Mouse (Mus musculus) midbrain, embryonic 14.5 days (tissue): ENCODE data around the gene Sbf2. TPM values are rescaled to one million over a fixed set of nuclear protein-coding genes. Genes with fewer than 3 reads are reported as not detected.

Source experiments
- ATAC-seq: fragments of 200-750 bp; cut with Nextera tagmentation; 2 replicates; pipeline ENCODE4 v1.8.0; 2017; ENCODE audit warnings: moderate number of reproducible peaks, moderate library complexity; ENCODE audit not compliant: low FRiP score, low TSS enrichment
- DNase-seq: peaks from one replicate; pipeline ENCODE4 v3.0.0-alpha.2; 2015
- H3K27ac ChIP-seq: fragments of 300-500 bp; sonication (generic); replicated peaks from 2 replicates; pipeline ENCODE4 v1.5.1; 2014; ENCODE audit warnings: mild to moderate bottlenecking, low read depth, low read length, moderate library complexity
- H3K27me3 ChIP-seq: fragments of 300-500 bp; sonication (generic); 2 replicates; pipeline ENCODE4 v1.6.1; 2014; ENCODE audit warnings: low read length, control low read depth, mixed read lengths; ENCODE audit not compliant: control insufficient read depth, insufficient read depth
- H3K36me3 ChIP-seq: fragments of 300-500 bp; sonication (generic); 2 replicates; pipeline ENCODE4 v1.6.1; 2014; ENCODE audit warnings: low read length, control low read depth; ENCODE audit not compliant: control insufficient read depth, insufficient read depth
- H3K4me1 ChIP-seq: fragments of 300-500 bp; sonication (generic); 2 replicates; pipeline ENCODE4 v1.6.1; 2014; ENCODE audit warnings: mild to moderate bottlenecking, antibody characterized with exemption, low read length, control low read depth; ENCODE audit not compliant: control insufficient read depth, insufficient read depth
- H3K4me2 ChIP-seq: fragments of 300-500 bp; sonication (generic); 2 replicates; pipeline ENCODE4 v1.6.1; 2014; ENCODE audit warnings: mild to moderate bottlenecking, low read length, moderate library complexity
- H3K4me3 ChIP-seq: fragments of 300-500 bp; sonication (generic); replicated peaks from 2 replicates; pipeline ENCODE4 v1.5.1; 2014; ENCODE audit warnings: low read depth, low read length
- H3K9ac ChIP-seq: fragments of 300-500 bp; sonication (generic); replicated peaks from 2 replicates; pipeline ENCODE4 v1.6.1; 2014; ENCODE audit warnings: mild to moderate bottlenecking, low read length, moderate library complexity
- H3K9me3 ChIP-seq: fragments of 300-500 bp; sonication (generic); 2 replicates; pipeline ENCODE4 v1.6.1; 2016; ENCODE audit warnings: low read length, control low read depth, mixed read lengths; ENCODE audit not compliant: control insufficient read depth
- WGBS: fragments of 180-500 bp; shearing (Covaris S2); extraction: QIAGEN DNeasy Blood & Tissue Kit; methylation state at CpG from one replicate; pipeline ENCODE4 v1.1.7; 2014; 5-methylcytosine and 5-hydroxymethylcytosine counted together
- polyA plus RNA-seq: library from polyadenylated mRNA; unstranded; fragments of >200 nt; fragmentation: Nextera tagmentation; extraction: Ambion mirVana; gene quantifications from 2 replicates; pipeline ENCODE4 v1.2.1, GENCODE M21; 2014

Gene Sbf2
- polyA plus RNA-seq, 1 experiment from 2014 or later = 73.5 TPM

- peak; percentile 1 for DNase-seq
- H3K9me3 ChIP-seq = no peaks in the 10 kb centered on the region
- no peak overlapping the region for H3K27ac ChIP-seq
- no peak overlapping the region for H3K9ac ChIP-seq
- H3K27me3 ChIP-seq = no peaks in the 10 kb centered on the region
- WGBS = 83% methylated on average over 10 of the region's 10 CpGs
- H3K4me1 ChIP-seq = no peaks in the 10 kb centered on the region
- H3K4me3 ChIP-seq = no peak overlapping the region
- H3K36me3 ChIP-seq = peaks cover 22% of the 10 kb centered on the region
- ATAC-seq = no peak
- no peak overlapping the region for H3K4me2 ChIP-seq
These were observed 235.3 kb downstream of the Sbf2 start for GRCm38 (mm10) chr7:110379335-110379914.

GRCm38 (mm10) chr7:110372529-110372928 is 242.2 kb downstream of the Sbf2 start:
- WGBS = 89% methylated on average over 4 of the region's 4 CpGs
- DNase-seq (no peak), ATAC-seq (no peak)
- Histone ChIP-seq H3K36me3 (peaks cover 54% of the 10 kb centered on the region), H3K9ac (no peak overlapping the region), H3K4me1 (no peaks in the 10 kb centered on the region), H3K27ac (no peak overlapping the region), H3K27me3 (no peaks in the 10 kb centered on the region), H3K9me3 (no peaks in the 10 kb centered on the region), H3K4me3 (no peak overlapping the region), H3K4me2 (no peak overlapping the region)

GRCm38 (mm10) chr7:110362005-110362404 is 252.7 kb downstream of the Sbf2 start:
- DNase-seq (no peak), ATAC-seq (no peak)
- H3K4me1 ChIP-seq = no peaks in the 10 kb centered on the region
- H3K4me2 ChIP-seq = no peak overlapping the region
- no peaks in the 10 kb centered on the region for H3K9me3 ChIP-seq
- no peak overlapping the region for H3K27ac ChIP-seq
- H3K4me3 ChIP-seq = no peak overlapping the region
- H3K27me3 ChIP-seq = no peaks in the 10 kb centered on the region
- WGBS = 95% methylated on average over 11 of the region's 11 CpGs
- peaks cover 51% of the 10 kb centered on the region for H3K36me3 ChIP-seq
- H3K9ac ChIP-seq = no peak overlapping the region

DNA sequence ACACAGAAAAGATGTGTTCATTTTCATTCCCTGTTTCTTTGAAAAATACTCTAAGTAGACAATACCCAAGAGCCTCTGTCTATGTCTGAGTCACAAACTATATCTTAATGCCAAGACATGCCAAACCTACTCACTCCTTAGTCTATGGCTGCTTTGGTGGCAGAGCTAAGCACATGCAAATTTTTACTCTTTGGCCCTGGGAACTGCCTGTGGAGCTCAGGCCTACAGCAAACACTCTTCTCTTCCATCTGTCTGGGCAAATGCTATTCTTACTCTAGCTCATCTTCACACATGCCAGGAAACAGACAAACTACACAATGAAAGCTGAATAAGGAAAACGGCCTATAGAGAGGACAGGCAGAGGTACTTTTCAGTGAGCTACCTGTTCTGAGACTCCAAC is 253.2 kb downstream of the Sbf2 start:
- ATAC-seq = no peak
- WGBS = 94% methylated on average over 1 of the region's 1 CpGs

DNA sequence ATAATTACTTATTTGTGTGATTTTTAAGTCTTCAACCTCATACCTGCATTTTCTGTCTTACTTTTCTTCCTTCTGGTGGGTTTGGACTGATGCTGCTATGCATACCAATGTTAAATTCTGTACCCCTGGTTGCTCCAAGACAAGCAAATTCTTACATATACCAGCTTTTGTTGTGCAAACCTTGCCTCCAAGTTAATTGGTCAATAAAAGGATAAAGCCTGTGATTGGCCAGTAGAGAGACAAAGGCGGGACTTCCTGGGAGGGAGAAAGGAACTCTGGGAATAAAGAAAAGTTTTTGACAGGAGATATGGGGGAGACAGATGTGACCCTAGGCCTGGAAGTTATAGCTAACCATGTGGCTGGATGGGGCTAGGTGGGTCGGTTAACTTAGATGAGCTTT is 255.3 kb downstream of the Sbf2 start:
- Histone ChIP-seq H3K4me3 (no peak overlapping the region), H3K4me1 (no peaks in the 10 kb centered on the region)
- WGBS = 96% methylated on average over 2 of the region's 2 CpGs

More for the DNA sequence above, 253.2 kb downstream of the Sbf2 start:
- DNase-seq = no peak
- Histone ChIP-seq H3K9ac (no peak overlapping the region), H3K27me3 (no peaks in the 10 kb centered on the region), H3K36me3 (peaks cover 46% of the 10 kb centered on the region), H3K4me3 (no peak overlapping the region), H3K4me1 (no peaks in the 10 kb centered on the region), H3K27ac (no peak overlapping the region), H3K4me2 (no peak overlapping the region), H3K9me3 (no peaks in the 10 kb centered on the region)

DNA sequence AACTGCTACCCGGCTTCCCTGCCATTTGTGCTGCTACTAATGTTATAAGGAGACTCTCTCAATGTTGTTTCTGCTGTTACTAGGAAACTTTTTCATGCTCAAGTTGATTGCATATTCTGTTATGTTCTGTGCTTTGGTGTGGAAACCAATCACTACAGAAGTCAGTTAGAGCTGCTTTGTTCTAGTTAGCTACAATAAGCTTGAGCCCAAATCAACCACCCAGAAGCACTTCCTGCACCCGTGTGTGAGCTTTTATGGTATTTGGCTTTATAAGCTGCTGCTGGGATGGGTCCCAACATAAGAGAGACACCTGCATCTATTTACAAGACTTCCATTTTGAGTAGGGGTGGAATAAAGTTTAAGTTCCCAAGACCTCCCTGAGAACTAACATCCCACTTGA is 260.8 kb downstream of the Sbf2 start:
- WGBS = 94% methylated on average over 2 of the region's 2 CpGs
- Histone ChIP-seq H3K4me1 (no peaks in the 10 kb centered on the region), H3K9me3 (no peaks in the 10 kb centered on the region), H3K4me2 (no peak overlapping the region), H3K27ac (no peak overlapping the region), H3K27me3 (no peaks in the 10 kb centered on the region), H3K9ac (no peak overlapping the region), H3K36me3 (peaks cover 21% of the 10 kb centered on the region), H3K4me3 (no peak overlapping the region)
- DNase-seq = no peak
- ATAC-seq = no peak

More for the DNA sequence above, 255.3 kb downstream of the Sbf2 start:
- Histone ChIP-seq H3K27me3 (no peaks in the 10 kb centered on the region), H3K36me3 (peaks cover 33% of the 10 kb centered on the region), H3K9me3 (no peaks in the 10 kb centered on the region), H3K9ac (no peak overlapping the region), H3K4me2 (no peak overlapping the region), H3K27ac (no peak overlapping the region)
- ATAC-seq (no peak), DNase-seq (no peak)

GRCm38 (mm10) chr7:110347250-110347649 is 267.5 kb downstream of the Sbf2 start:
- 97% methylated on average over 1 of the region's 1 CpGs for WGBS
- DNase-seq (no peak), ATAC-seq (no peak)
- Histone ChIP-seq H3K4me2 (no peak overlapping the region), H3K4me3 (no peak overlapping the region), H3K27ac (no peak overlapping the region), H3K9ac (no peak overlapping the region), H3K27me3 (no peaks in the 10 kb centered on the region), H3K9me3 (no peaks in the 10 kb centered on the region), H3K36me3 (peaks cover 32% of the 10 kb centered on the region), H3K4me1 (no peaks in the 10 kb centered on the region)

DNA sequence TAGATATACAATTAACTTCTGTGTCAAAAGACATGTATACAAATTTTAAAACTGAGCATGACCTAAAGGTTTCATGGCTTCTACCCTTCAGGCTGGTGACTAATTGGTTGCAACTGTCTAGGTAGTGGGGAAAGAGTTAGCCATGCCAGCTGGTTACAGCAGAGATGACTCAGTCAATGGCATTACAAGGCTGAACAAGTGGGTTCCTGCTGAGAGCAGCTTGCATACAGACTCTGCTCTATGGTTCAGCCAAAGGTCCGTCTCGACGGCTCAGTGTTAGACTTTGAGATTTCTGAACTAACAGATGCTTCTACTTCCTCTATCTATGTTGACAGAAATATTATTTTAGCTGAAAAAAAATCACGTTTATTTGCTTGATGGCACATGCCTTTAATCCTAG is 277.1 kb downstream of the Sbf2 start:
- Histone ChIP-seq H3K9me3 (no peaks in the 10 kb centered on the region), H3K36me3 (peaks cover 50% of the 10 kb centered on the region), H3K4me1 (no peaks in the 10 kb centered on the region), H3K4me3 (no peak overlapping the region), H3K9ac (no peak overlapping the region), H3K27me3 (no peaks in the 10 kb centered on the region), H3K4me2 (no peak overlapping the region), H3K27ac (no peak overlapping the region)
- WGBS = 75% methylated on average over 4 of the region's 4 CpGs
- no peak for ATAC-seq
- no peak for DNase-seq

- no peak for DNase-seq
- 98% methylated on average over 5 of the region's 5 CpGs for WGBS
- ATAC-seq = no peak
- Histone ChIP-seq H3K9ac (no peak overlapping the region), H3K27me3 (no peaks in the 10 kb centered on the region), H3K9me3 (peaks cover 7% of the 10 kb centered on the region), H3K4me1 (no peaks in the 10 kb centered on the region), H3K36me3 (peaks cover 89% of the 10 kb centered on the region), H3K4me2 (no peak overlapping the region), H3K4me3 (no peak overlapping the region), H3K27ac (no peak overlapping the region)
These were observed 289.2 kb downstream of the Sbf2 start for GRCm38 (mm10) chr7:110325381-110326110.
